Mouse (Mus musculus): ENCODE measurements around the gene Stard5.

GRCm38 (mm10) chr7:83662711-83663375 is 31.1 kb downstream of the Stard5 start:
- TF ChIP-seq CTCF (IDR thresholded peaks at IDR 0.05; ENCODE audit: low read depth, low read length) (no peak), GATA2 (IDR thresholded peaks at IDR 0.05; ENCODE audit: borderline replicate concordance, low read depth, low read length) (no peak), GATA1 (IDR thresholded peaks at IDR 0.05; ENCODE audit: borderline replicate concordance, low read length) (no peak)
